Mouse (Mus musculus): Measurements from ENCODE around the gene Nrip1. TPM values are rescaled to one million over a fixed set of nuclear protein-coding genes. Genes with fewer than 3 reads are reported as not detected.

The Nrip1 gene
- polyA plus RNA-seq, 1 experiment from 2014 or later: 17.4 TPM

- H3K36me3 ChIP-seq (ENCODE audit: control insufficient read depth, insufficient read depth): no peaks in the 10 kb centered on the region
- no peaks in the 10 kb centered on the region; the same call in 1 of the 2 replicates for H3K4me1 ChIP-seq (ENCODE audit: control insufficient read depth, low read depth, low read length)
- ATAC-seq (ENCODE audit: low read depth): no peak
- H3K9ac ChIP-seq (ENCODE audit: low read depth, low read length): no peak overlapping the region
- no peak overlapping the region for H3K4me3 ChIP-seq (ENCODE audit: low read depth, low read length)
- no peaks in the 10 kb centered on the region for H3K27me3 ChIP-seq (ENCODE audit: control insufficient read depth, insufficient read depth, low read depth, low read length)
- no peaks in the 10 kb centered on the region for H3K9me3 ChIP-seq (replicated peaks; ENCODE audit: control insufficient read depth, low read length)
- no peak overlapping the region for H3K27ac ChIP-seq (ENCODE audit: low read length)
- 46% methylated on average over 4 of the region's 4 CpGs for WGBS (ENCODE audit: insufficient replicate concordance)
- H3K4me2 ChIP-seq (ENCODE audit: low read depth, low read length): no peak overlapping the region
These were observed 132.4 kb downstream of the Nrip1 start for GRCm38 (mm10) chr16:76241266-76241665.

- ATAC-seq (ENCODE audit: low read depth): no peak
- 67% methylated on average over 8 of the region's 8 CpGs for WGBS (ENCODE audit: insufficient replicate concordance)
- Histone ChIP-seq H3K27ac (ENCODE audit: low read length) (no peak overlapping the region), H3K4me1 (ENCODE audit: control insufficient read depth, low read depth, low read length) (no peaks in the 10 kb centered on the region; the same call in 1 of the 2 replicates), H3K9me3 (replicated peaks; ENCODE audit: control insufficient read depth, low read length) (no peaks in the 10 kb centered on the region), H3K4me3 (ENCODE audit: low read depth, low read length) (no peak overlapping the region), H3K36me3 (ENCODE audit: control insufficient read depth, insufficient read depth) (no peaks in the 10 kb centered on the region), H3K4me2 (ENCODE audit: low read depth, low read length) (no peak overlapping the region), H3K9ac (ENCODE audit: low read depth, low read length) (no peak overlapping the region), H3K27me3 (ENCODE audit: control insufficient read depth, insufficient read depth, low read depth, low read length) (no peaks in the 10 kb centered on the region)
These were observed 134.3 kb downstream of the Nrip1 start for GRCm38 (mm10) chr16:76239353-76239752.

DNA sequence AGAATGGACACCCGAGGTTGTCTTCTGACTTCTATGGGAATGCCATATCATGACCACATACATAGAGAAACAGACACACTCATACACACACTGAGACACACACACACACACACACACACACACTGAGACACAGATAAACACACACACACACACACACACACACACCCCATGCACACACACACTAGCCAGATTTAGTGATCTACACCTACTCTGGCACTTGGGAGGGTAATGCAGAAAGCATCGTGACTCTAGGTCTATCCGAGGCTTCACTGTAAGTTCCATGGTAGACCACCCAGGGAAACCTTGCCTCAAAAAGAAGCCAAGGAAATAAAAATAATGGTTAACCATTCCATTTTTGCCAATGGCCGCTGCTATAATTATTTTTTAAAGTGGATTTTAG is 134.8 kb downstream of the Nrip1 start:
- no peak overlapping the region for H3K4me2 ChIP-seq (ENCODE audit: low read depth, low read length)
- no peaks in the 10 kb centered on the region; the same call in 1 of the 2 replicates for H3K4me1 ChIP-seq (ENCODE audit: control insufficient read depth, low read depth, low read length)
- WGBS (ENCODE audit: insufficient replicate concordance): 85% methylated on average over 4 of the region's 4 CpGs
- no peaks in the 10 kb centered on the region for H3K36me3 ChIP-seq (ENCODE audit: control insufficient read depth, insufficient read depth)
- no peak for ATAC-seq (ENCODE audit: low read depth)
- no peak overlapping the region for H3K9ac ChIP-seq (ENCODE audit: low read depth, low read length)
- no peak overlapping the region for H3K27ac ChIP-seq (ENCODE audit: low read length)
- no peaks in the 10 kb centered on the region for H3K9me3 ChIP-seq (replicated peaks; ENCODE audit: control insufficient read depth, low read length)
- no peaks in the 10 kb centered on the region for H3K27me3 ChIP-seq (ENCODE audit: control insufficient read depth, insufficient read depth, low read depth, low read length)
- H3K4me3 ChIP-seq (ENCODE audit: low read depth, low read length): no peak overlapping the region
